Mouse (Mus musculus) brain, embryonic 14.5 days (tissue): ENCODE measurements around the gene Large1.

Experiments used
- CTCF ChIP-seq: fragments of 200-500 bp; IDR thresholded peaks from 2 replicates; pipeline ENCODE4 v1.5.1; 2012; ENCODE audit warnings: inconsistent platforms, mild to moderate bottlenecking, moderate library complexity, borderline replicate concordance; ENCODE audit not compliant: insufficient read depth, insufficient read length; ENCODE audit errors: extremely low read depth
- POLR2A ChIP-seq: fragments of 200-500 bp; IDR thresholded peaks from 2 replicates; pipeline ENCODE4 v1.6.1; 2012; ENCODE audit warnings: mild to moderate bottlenecking, inconsistent platforms, borderline replicate concordance; ENCODE audit not compliant: poor library complexity, insufficient read depth, insufficient read length, severe bottlenecking; ENCODE audit errors: extremely low read depth

DNA sequence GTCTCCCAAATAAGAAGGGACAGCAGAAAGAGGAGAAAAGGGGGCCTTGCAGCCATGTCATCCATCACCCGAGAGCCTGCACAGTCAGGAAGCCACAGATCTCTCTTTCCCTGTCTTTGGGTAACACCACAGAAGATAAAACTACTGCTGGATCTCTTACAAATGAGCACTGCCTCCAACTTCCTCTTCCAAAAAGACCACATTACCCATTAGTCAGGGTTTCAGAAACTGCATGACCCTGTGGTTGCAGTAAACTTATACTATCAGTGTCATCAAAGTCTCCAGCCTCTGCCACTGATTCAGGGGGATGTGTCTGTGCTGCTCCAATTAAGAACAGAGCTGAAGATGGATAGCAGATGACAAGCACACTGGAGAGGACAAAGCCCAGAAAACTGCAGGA lies 111.3 kb downstream of the Large1 start:
- TF ChIP-seq POLR2A (no peak), CTCF (no peak)
